Mouse (Mus musculus): ENCODE measurements around the gene Akr1c18. TPM values are rescaled to one million over a fixed set of nuclear protein-coding genes. Genes with fewer than 3 reads are reported as not detected.

Gene Akr1c18
- polyA plus RNA-seq, 1 experiment from 2014 or later, result 1.3 TPM

Other genes with a start within 250 kb of the Akr1c18 start
- 90.8 and 104 TPM in 2 replicates for gene Net1, start 232.4 kb downstream of the Akr1c18 start, polyA plus RNA-seq (2015; fragmentation: Nextera tagmentation; extraction: Ambion mirVana)
- gene Tubal3, start 232.4 kb downstream of the Akr1c18 start, polyA plus RNA-seq (2015; fragmentation: Nextera tagmentation; extraction: Ambion mirVana), result 4.1 and 8.4 TPM in 2 replicates
- gene Ucn3, start 205.3 kb downstream of the Akr1c18 start, polyA plus RNA-seq (2015; fragmentation: Nextera tagmentation; extraction: Ambion mirVana), result not detected in 2 replicates
- 3.1 and 3.2 TPM in 2 replicates for gene Akr1c14, start 101.6 kb downstream of the Akr1c18 start, polyA plus RNA-seq (2015; fragmentation: Nextera tagmentation; extraction: Ambion mirVana)
- gene Akr1c13, start 40.5 kb upstream of the Akr1c18 start, polyA plus RNA-seq (2015; fragmentation: Nextera tagmentation; extraction: Ambion mirVana), result 128 and 152 TPM in 2 replicates
- 125 and 188 TPM in 2 replicates for gene Akr1c19, start 78.0 kb upstream of the Akr1c18 start, polyA plus RNA-seq (2015; fragmentation: Nextera tagmentation; extraction: Ambion mirVana)
- 66.9 and 81.5 TPM in 2 replicates for gene Akr1c12, start 128.8 kb upstream of the Akr1c18 start, polyA plus RNA-seq (2015; fragmentation: Nextera tagmentation; extraction: Ambion mirVana)